Mouse (Mus musculus): ENCODE data around the gene Gm11213.

The Gm11213 gene

GRCm38 (mm10) chr4:63548491-63548890 is 56.6 kb downstream of the Gm11213 start:
- no peak for ATAC-seq (ENCODE audit: insufficient number of reproducible peaks, low FRiP score, low TSS enrichment)

- ATAC-seq (ENCODE audit: insufficient number of reproducible peaks, low FRiP score, low TSS enrichment) = no peak
These were observed 57.3 kb downstream of the Gm11213 start for GRCm38 (mm10) chr4:63547799-63548198.

Data from cerebellum, adult (tissue).